Mouse (Mus musculus): ENCODE measurements around the gene Pik3ca.
A peak's percentile ranks its signal among the peaks of the same experiment; 100 is the strongest.

DNA sequence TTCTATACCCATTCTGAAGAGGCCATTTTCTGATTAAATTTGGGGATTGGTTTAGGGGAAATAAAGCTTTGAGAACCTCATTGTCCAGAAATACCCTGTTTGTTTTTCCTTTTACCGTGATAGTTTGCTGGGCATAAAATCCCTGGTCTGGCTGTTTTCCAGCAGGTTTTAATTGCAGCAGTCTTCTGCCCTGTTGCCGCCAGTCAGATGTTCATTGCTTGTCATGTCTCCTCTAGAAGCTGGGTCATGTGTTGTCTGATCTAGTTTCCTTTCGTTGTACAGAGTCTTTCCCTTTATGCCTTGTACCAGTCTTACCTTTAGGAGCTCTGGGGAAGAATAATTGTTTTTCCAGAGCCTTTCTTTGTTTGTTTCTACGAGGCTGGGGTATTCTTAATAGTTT, 16.9 kb downstream of the Pik3ca start:
- TF ChIP-seq MYOG (IDR thresholded peaks at IDR 0.05; ENCODE audit: control insufficient read depth in 1 of 3, insufficient read depth in 1 of 3, insufficient read length in 2 of 3, low read depth in 2 of 3) (no peak), POLR2A (IDR thresholded peaks at IDR 0.05; ENCODE audit: insufficient read length, low read depth) (no peak), CEBPB (IDR thresholded peaks at IDR 0.05; ENCODE audit: insufficient read depth, poor library complexity, severe bottlenecking) (no peak), TCF12 (IDR thresholded peaks at IDR 0.05; ENCODE audit: insufficient read depth, poor library complexity, severe bottlenecking) (no peak), MAX (IDR thresholded peaks at IDR 0.05; ENCODE audit: low read depth) (no peak), MYOD1 (IDR thresholded peaks at IDR 0.05; ENCODE audit: control insufficient read depth in 1 of 3, insufficient read length in 2 of 3, low read depth in 2 of 3) (no peak), E2F4 (IDR thresholded peaks at IDR 0.05; ENCODE audit: insufficient read depth) (no peak), USF1 (IDR thresholded peaks at IDR 0.05; ENCODE audit: low read depth) (peak; percentile 25), TCF3 (IDR thresholded peaks at IDR 0.05; ENCODE audit: insufficient read length, low read depth) (no peak), POLR2AphosphoS2 (IDR thresholded peaks at IDR 0.05; ENCODE audit: insufficient read length, low read depth) (no peak), SRF (IDR thresholded peaks at IDR 0.05; ENCODE audit: control insufficient read depth, insufficient read length, low read depth) (no peak), REST (IDR thresholded peaks at IDR 0.05; ENCODE audit: insufficient read depth, insufficient read length) (no peak)
